Mouse (Mus musculus): ENCODE measurements around the gene Ccl24. TPM values are rescaled to one million over a fixed set of nuclear protein-coding genes. Genes with fewer than 3 reads are reported as not detected.
"Not testable (repeated sequence)": the region's sequence is repeated elsewhere in the genome, so short reads cannot be mapped to it uniquely, and the experiment has no call there.

Ccl24 gene
- total RNA-seq (2014; rRNA removed; ENCODE audit: low replicate concordance): not detected in 2 replicates
- 0.45 and 0.82 TPM in 2 replicates for polyA plus RNA-seq (2015; fragmentation: Nextera tagmentation; extraction: Ambion mirVana)

GRCm38 (mm10) chr5:135573006-135573405 lies at the start of gene Ccl24:
TSS of gene Ccl24 (minus strand) at chr5:135573049.
- no peak within 1 kb of the TSS for H3K4me2 ChIP-seq (ENCODE audit: low read depth, low read length)
- no peak for DNase-seq (ENCODE audit: low spot score)
- no peaks in the 10 kb centered on the region for H3K9me3 ChIP-seq (replicated peaks; ENCODE audit: control insufficient read depth, low read length)
- H3K36me3 ChIP-seq (replicated peaks; ENCODE audit: control insufficient read depth, insufficient read depth, low read length): no peaks in the 10 kb centered on the region
- H3K4me1 ChIP-seq (ENCODE audit: control insufficient read depth, insufficient read depth): no peaks in the 10 kb centered on the region
- H3K27ac ChIP-seq (ENCODE audit: low read depth): no peak within 1 kb of the TSS
- 77% methylated on average over 6 of the region's 6 CpGs for WGBS
- ATAC-seq (ENCODE audit: insufficient read depth, low read depth): no peak
- no peak within 1 kb of the TSS for H3K4me3 ChIP-seq (ENCODE audit: low read depth, low read length)
- TF ChIP-seq EP300 (IDR thresholded peaks at IDR 0.05; ENCODE audit: low read depth) (no peak), CTCF (IDR thresholded peaks at IDR 0.05; ENCODE audit: low read depth) (no peak)
- no peaks in the 10 kb centered on the region for H3K27me3 ChIP-seq (ENCODE audit: control insufficient read depth, insufficient read depth, low read length)
- no peak within 1 kb of the TSS for H3K9ac ChIP-seq (replicated peaks; ENCODE audit: low read depth, low read length)

GRCm38 (mm10) chr5:135621725-135622124 lies 48.9 kb upstream of the Ccl24 start:
- ATAC-seq (ENCODE audit: insufficient read depth, low read depth) (no peak), DNase-seq (ENCODE audit: low spot score) (no peak)
- Histone ChIP-seq H3K27me3 (ENCODE audit: control insufficient read depth, insufficient read depth, low read length) (no peaks in the 10 kb centered on the region), H3K27ac (ENCODE audit: low read depth) (no peak overlapping the region), H3K9me3 (replicated peaks; ENCODE audit: control insufficient read depth, low read length) (no peaks in the 10 kb centered on the region), H3K4me2 (ENCODE audit: low read depth, low read length) (no peak overlapping the region), H3K9ac (replicated peaks; ENCODE audit: low read depth, low read length) (no peak overlapping the region), H3K36me3 (replicated peaks; ENCODE audit: control insufficient read depth, insufficient read depth, low read length) (no peaks in the 10 kb centered on the region), H3K4me1 (ENCODE audit: control insufficient read depth, insufficient read depth) (no peaks in the 10 kb centered on the region), H3K4me3 (ENCODE audit: low read depth, low read length) (no peak overlapping the region)
- TF ChIP-seq EP300 (IDR thresholded peaks at IDR 0.05; ENCODE audit: low read depth) (no peak), CTCF (IDR thresholded peaks at IDR 0.05; ENCODE audit: low read depth) (no peak)
- 63% methylated on average over 10 of the region's 10 CpGs for WGBS

- no peaks in the 10 kb centered on the region for H3K9me3 ChIP-seq (replicated peaks; ENCODE audit: control insufficient read depth, low read length)
- ATAC-seq (ENCODE audit: insufficient read depth, low read depth): no peak
- H3K4me3 ChIP-seq (ENCODE audit: low read depth, low read length): no peak overlapping the region
- no peak overlapping the region for H3K9ac ChIP-seq (replicated peaks; ENCODE audit: low read depth, low read length)
- H3K36me3 ChIP-seq (replicated peaks; ENCODE audit: control insufficient read depth, insufficient read depth, low read length): no peaks in the 10 kb centered on the region
- no peak for DNase-seq (ENCODE audit: low spot score)
- TF ChIP-seq EP300 (IDR thresholded peaks at IDR 0.05; ENCODE audit: low read depth): no peak
- no peak for TF ChIP-seq CTCF (IDR thresholded peaks at IDR 0.05; ENCODE audit: low read depth)
- no peaks in the 10 kb centered on the region for H3K27me3 ChIP-seq (ENCODE audit: control insufficient read depth, insufficient read depth, low read length)
- no peak overlapping the region for H3K4me2 ChIP-seq (ENCODE audit: low read depth, low read length)
- no peak overlapping the region for H3K27ac ChIP-seq (ENCODE audit: low read depth)
- H3K4me1 ChIP-seq (ENCODE audit: control insufficient read depth, insufficient read depth): no peaks in the 10 kb centered on the region
- 78% methylated on average over 9 of the region's 9 CpGs for WGBS
Measured at GRCm38 (mm10) chr5:135620526-135620925, 47.7 kb upstream of the Ccl24 start.

- not testable (repeated sequence) for H3K9me3 ChIP-seq (replicated peaks; ENCODE audit: control insufficient read depth, low read length); DNase-seq (ENCODE audit: low spot score); H3K4me1 ChIP-seq (ENCODE audit: control insufficient read depth, insufficient read depth); H3K4me2 ChIP-seq (ENCODE audit: low read depth, low read length); H3K27ac ChIP-seq (ENCODE audit: low read depth); ATAC-seq (ENCODE audit: insufficient read depth, low read depth); H3K36me3 ChIP-seq (replicated peaks; ENCODE audit: control insufficient read depth, insufficient read depth, low read length); H3K27me3 ChIP-seq (ENCODE audit: control insufficient read depth, insufficient read depth, low read length); H3K9ac ChIP-seq (replicated peaks; ENCODE audit: low read depth, low read length); H3K4me3 ChIP-seq (ENCODE audit: low read depth, low read length)
- 83% methylated on average over 10 of the region's 10 CpGs for WGBS
Measured at GRCm38 (mm10) chr5:135619741-135620140, 46.9 kb upstream of the Ccl24 start.

GRCm38 (mm10) chr5:135609794-135610193 lies 36.9 kb upstream of the Ccl24 start:
- Histone ChIP-seq H3K9ac (replicated peaks; ENCODE audit: low read depth, low read length) (no peak overlapping the region), H3K27me3 (ENCODE audit: control insufficient read depth, insufficient read depth, low read length) (no peaks in the 10 kb centered on the region), H3K36me3 (replicated peaks; ENCODE audit: control insufficient read depth, insufficient read depth, low read length) (no peaks in the 10 kb centered on the region), H3K4me3 (ENCODE audit: low read depth, low read length) (no peak overlapping the region), H3K4me1 (ENCODE audit: control insufficient read depth, insufficient read depth) (no peaks in the 10 kb centered on the region), H3K9me3 (replicated peaks; ENCODE audit: control insufficient read depth, low read length) (0 out of 2 replicates have a peak, but pooled peaks cover 5% of the 10 kb centered on the region), H3K4me2 (ENCODE audit: low read depth, low read length) (no peak overlapping the region), H3K27ac (ENCODE audit: low read depth) (no peak overlapping the region)
- DNase-seq (ENCODE audit: low spot score) (no peak), ATAC-seq (ENCODE audit: insufficient read depth, low read depth) (no peak)
- TF ChIP-seq CTCF (IDR thresholded peaks at IDR 0.05; ENCODE audit: low read depth) (no peak), EP300 (IDR thresholded peaks at IDR 0.05; ENCODE audit: low read depth) (no peak)
- 69% methylated on average over 4 of the region's 4 CpGs for WGBS

GRCm38 (mm10) chr5:135607581-135607980 lies 34.7 kb upstream of the Ccl24 start:
- 38% methylated on average over 1 of the region's 1 CpGs for WGBS
- Histone ChIP-seq H3K9ac (replicated peaks; ENCODE audit: low read depth, low read length) (no peak overlapping the region), H3K4me1 (ENCODE audit: control insufficient read depth, insufficient read depth) (no peaks in the 10 kb centered on the region), H3K9me3 (replicated peaks; ENCODE audit: control insufficient read depth, low read length) (0 out of 2 replicates have a peak, but pooled peaks cover 11% of the 10 kb centered on the region), H3K4me2 (ENCODE audit: low read depth, low read length) (no peak overlapping the region), H3K36me3 (replicated peaks; ENCODE audit: control insufficient read depth, insufficient read depth, low read length) (no peaks in the 10 kb centered on the region), H3K27ac (ENCODE audit: low read depth) (no peak overlapping the region), H3K27me3 (ENCODE audit: control insufficient read depth, insufficient read depth, low read length) (no peaks in the 10 kb centered on the region), H3K4me3 (ENCODE audit: low read depth, low read length) (no peak overlapping the region)
- no peak for TF ChIP-seq EP300 (IDR thresholded peaks at IDR 0.05; ENCODE audit: low read depth)
- TF ChIP-seq CTCF (IDR thresholded peaks at IDR 0.05; ENCODE audit: low read depth): no peak
- no peak for DNase-seq (ENCODE audit: low spot score)
- no peak for ATAC-seq (ENCODE audit: insufficient read depth, low read depth)

- ATAC-seq (ENCODE audit: insufficient read depth, low read depth); DNase-seq (ENCODE audit: low spot score); H3K9me3 ChIP-seq (replicated peaks; ENCODE audit: control insufficient read depth, low read length); H3K4me2 ChIP-seq (ENCODE audit: low read depth, low read length); H3K4me3 ChIP-seq (ENCODE audit: low read depth, low read length); H3K36me3 ChIP-seq (replicated peaks; ENCODE audit: control insufficient read depth, insufficient read depth, low read length); H3K9ac ChIP-seq (replicated peaks; ENCODE audit: low read depth, low read length); H3K4me1 ChIP-seq (ENCODE audit: control insufficient read depth, insufficient read depth); H3K27ac ChIP-seq (ENCODE audit: low read depth); H3K27me3 ChIP-seq (ENCODE audit: control insufficient read depth, insufficient read depth, low read length): not testable (repeated sequence)
- no CpG with 5 or more reads among the region's 1 CpGs for WGBS
Measured at GRCm38 (mm10) chr5:135606717-135607116, 33.9 kb upstream of the Ccl24 start.

- H3K27me3 ChIP-seq (ENCODE audit: control insufficient read depth, insufficient read depth, low read length); H3K36me3 ChIP-seq (replicated peaks; ENCODE audit: control insufficient read depth, insufficient read depth, low read length); H3K4me1 ChIP-seq (ENCODE audit: control insufficient read depth, insufficient read depth); H3K9me3 ChIP-seq (replicated peaks; ENCODE audit: control insufficient read depth, low read length); ATAC-seq (ENCODE audit: insufficient read depth, low read depth); H3K4me2 ChIP-seq (ENCODE audit: low read depth, low read length); H3K27ac ChIP-seq (ENCODE audit: low read depth); H3K4me3 ChIP-seq (ENCODE audit: low read depth, low read length); H3K9ac ChIP-seq (replicated peaks; ENCODE audit: low read depth, low read length); DNase-seq (ENCODE audit: low spot score): not testable (repeated sequence)
- WGBS: no CpG with 5 or more reads among the region's 1 CpGs
Measured at GRCm38 (mm10) chr5:135604643-135605042, 31.8 kb upstream of the Ccl24 start.
